Mouse (Mus musculus) adipocyte (in vitro differentiated cells): ENCODE results near the gene Rbm20.

Source experiments
- DNase-seq: peaks from one replicate; pipeline ENCODE4 v3.0.0-alpha.2; 2016; ENCODE audit warnings: low spot score

Rbm20 gene

DNA sequence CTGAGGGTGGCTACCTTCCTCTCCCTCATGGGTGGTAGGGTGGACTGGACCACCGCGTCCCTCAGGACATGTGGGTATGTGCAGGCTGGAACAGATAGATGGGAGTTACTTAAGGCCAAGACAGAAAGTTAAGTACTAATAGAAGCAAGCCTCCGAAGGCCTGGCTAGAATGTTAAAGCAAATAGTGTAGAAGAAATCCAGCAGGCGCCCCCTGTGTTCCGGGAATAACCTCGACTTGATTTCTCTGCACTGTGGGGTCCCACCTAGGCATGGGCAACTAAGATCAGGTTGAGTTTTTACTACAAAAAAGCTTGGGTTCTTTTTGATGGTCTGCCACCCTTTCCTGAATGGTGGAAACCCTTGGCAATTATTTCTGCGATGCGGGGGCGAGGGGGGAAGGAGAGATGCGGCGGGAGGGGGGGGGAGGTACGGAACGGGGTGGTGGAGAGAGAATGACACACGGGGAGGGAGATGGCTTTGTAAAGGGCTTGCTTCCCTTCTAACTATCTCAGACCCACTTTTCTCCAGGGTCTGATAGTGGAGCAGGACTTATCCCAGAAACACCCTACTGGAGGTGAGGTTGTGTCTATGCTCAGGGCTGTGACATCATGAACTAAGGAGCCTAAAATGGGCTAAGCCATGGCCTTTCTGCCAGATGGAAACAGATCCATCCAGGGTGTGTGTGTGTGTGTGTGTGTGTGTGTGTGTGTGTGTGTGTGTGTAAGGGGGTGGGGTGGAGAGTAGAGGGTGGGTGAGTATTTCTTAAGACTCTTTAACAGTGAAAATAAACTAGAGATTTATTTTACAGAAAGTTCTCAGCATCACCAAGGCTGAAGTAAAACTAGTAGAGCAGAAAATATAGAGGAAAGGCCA, 175.0 kb downstream of the Rbm20 start:
- DNase-seq, result no peak

DNA sequence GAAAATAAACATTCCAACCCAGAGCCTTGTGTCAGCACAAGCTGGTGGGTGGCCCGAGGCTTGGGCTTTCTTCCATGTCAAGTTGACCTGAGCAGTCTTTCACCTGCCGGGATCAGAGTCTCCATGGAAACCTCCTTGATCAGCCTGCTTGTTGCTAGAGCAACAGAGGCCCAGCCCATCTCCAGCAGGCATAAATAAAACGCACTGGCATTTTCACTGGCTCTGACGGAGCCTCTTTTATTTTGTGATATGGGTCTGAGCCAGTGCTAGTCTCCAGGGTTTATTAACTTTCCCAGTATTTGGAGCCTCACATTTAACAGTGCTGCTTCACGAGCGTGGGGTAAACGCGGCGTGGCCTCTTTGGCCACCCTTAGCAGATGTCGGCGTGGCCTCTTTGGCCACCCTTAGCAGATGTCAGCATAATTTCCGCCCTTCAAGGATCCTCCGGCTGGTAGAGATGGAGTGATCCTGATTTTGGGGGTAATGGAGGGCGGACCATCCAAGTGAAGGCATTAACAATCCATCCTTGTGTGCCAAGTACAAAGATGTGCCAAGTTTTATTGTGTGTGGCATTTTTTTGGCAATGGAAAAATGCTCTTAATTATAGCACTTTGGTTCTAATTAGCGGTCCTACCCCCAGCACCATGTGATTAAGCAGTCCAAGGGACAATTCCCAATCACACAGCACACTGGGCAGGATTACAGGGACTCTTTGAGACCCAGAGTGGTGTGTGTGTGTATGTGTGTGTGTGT, 175.8 kb downstream of the Rbm20 start:
- peak; percentile 90 for DNase-seq

- no peak for DNase-seq
These were observed 177.9 kb downstream of the Rbm20 start for GRCm38 (mm10) chr19:53854978-53855377.

GRCm38 (mm10) chr19:53855781-53856180, 178.7 kb downstream of the Rbm20 start:
- no peak for DNase-seq

DNA sequence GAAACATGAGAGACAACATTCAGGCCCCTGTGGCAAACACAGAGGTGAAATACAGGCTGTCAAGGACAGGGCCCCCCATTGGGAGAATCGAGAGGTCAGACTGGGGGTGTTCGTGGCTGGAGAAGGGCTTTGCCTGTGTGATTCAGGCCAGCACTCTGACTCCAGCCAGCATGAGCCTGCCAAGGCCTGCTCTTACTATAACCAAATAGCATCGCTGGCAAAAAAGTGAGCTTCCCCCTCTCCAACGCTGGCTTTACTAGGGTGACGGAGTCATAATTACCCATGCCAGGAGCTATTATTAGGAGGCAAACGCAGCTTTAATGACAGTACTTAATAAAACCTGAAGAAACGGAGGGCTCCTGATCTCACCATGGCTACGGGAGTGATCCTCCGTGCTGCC, 179.7 kb downstream of the Rbm20 start:
- no peak for DNase-seq

GRCm38 (mm10) chr19:53857962-53858361, 180.9 kb downstream of the Rbm20 start:
- DNase-seq, result peak; percentile 56

DNA sequence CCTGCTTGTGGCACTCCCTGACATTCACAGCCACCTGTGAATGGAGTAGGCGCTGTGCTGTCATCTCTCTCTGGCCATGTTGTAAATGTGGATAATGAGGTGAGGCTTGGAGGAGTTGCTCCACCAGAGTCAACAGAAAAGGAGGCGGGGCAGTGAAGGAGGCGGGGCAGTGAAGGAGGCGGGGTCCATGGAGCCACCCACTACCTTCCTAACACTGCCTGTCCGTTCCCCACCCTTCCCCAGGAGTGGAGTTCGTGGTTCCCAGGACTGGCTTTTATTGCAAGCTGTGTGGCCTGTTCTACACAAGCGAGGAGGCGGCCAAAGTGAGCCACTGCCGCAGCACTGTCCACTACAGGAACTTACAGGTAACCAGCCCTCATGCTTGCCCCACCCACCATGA, 182.0 kb downstream of the Rbm20 start:
- DNase-seq, result no peak

DNA sequence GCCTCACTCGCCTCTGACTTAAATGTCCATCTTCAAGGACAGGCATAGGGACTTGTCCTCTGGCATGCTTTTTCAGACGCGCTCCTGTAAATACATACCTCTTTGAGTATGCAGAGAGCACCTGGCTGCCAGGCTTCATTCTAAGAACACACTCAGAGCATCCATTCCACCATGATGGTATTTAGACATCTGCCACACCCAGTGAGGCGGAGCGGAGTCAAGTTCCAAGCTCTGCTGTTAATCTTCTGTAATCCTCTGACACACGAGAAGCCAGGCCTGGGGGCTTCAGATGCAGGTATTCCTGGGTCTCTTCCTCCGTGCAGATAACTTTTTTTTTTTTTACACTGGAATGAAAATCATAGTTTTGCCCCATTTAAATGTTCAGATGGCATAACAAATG, 182.5 kb downstream of the Rbm20 start:
- no peak for DNase-seq

DNA sequence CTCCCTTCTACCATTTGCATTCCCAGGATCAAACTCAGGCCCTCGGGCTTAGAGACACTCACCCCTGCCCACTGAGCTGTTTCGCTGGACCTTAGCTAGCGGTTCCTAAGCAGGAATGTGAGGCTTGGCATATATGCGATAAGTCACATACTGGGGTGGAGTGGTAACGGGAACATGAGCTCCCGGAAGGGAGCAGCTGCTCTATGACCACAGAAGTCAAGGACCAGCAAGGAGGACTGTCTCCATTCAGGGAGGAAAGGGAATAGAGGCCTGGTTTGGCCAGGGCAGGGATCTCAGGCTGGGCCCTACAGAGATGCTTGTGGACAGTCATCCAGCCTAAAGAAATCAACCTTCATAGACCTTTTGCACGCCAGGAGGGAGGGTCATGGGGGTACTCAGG, 184.2 kb downstream of the Rbm20 start:
- DNase-seq, result no peak

- DNase-seq, result no peak
These were observed 185.6 kb downstream of the Rbm20 start for GRCm38 (mm10) chr19:53862573-53863246.

- no peak for DNase-seq
These were observed 190.1 kb downstream of the Rbm20 start for GRCm38 (mm10) chr19:53867238-53867637.

GRCm38 (mm10) chr19:53868125-53868524, 191.0 kb downstream of the Rbm20 start:
- no peak for DNase-seq

- no peak for DNase-seq
These were observed 191.7 kb downstream of the Rbm20 start for GRCm38 (mm10) chr19:53868796-53869195.

- DNase-seq, result no peak
These were observed 192.6 kb downstream of the Rbm20 start for GRCm38 (mm10) chr19:53869427-53870385.

- no peak for DNase-seq
These were observed 193.5 kb downstream of the Rbm20 start for GRCm38 (mm10) chr19:53870568-53870967.

DNA sequence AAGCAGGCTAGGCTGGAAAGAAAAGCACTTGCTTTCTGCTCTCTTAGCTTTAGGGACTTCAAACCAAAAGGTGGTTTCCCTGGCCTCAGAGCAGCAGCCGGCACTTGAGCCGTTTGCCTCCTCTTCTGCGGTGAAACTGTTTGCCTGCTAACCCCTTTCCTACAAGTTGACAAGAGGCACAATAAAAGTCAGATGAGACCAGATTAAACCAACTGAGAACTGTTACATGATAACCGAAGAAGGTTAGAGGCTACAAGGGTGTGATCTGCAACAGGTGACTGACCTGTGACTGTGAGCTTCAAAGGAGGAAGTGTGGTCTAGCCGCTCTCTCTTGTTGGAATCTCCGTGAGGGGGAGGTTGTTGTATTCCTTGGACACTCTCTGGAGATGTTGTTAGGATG, 194.4 kb downstream of the Rbm20 start:
- DNase-seq, result no peak

DNA sequence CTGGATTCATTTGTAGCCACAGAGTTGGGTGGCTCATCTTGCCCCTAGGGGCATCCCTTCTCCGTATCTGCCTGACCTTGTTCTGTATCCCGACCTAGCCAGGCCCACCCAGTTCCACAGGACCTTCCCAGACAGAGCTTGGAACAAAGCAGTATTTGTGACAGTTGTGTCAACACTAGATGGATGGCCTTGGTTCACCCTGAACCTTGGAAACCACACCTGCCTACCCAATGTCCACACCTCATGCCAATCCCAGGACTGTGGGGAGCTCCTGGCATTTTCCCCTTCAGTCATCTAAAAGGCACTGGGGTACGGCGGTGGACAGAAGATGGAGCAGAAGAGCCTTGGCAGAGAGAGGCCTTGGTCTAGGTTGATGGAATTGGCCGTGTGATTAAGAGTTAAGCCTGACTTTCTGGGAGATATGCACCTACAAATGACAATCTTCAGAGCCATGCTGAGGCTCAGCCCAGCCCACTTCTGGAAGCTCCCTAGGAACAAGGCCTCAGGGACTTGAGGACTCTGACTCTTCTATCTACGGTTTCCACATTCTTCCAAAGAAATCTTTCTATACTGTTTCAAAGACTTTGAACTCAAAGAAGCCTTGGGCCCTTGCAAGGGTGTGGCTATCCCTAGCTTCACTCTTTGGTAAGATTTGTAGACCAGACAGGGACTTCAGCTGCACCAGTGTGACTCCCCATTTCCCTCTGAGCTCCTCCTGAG, 196.0 kb downstream of the Rbm20 start:
- DNase-seq, result no peak

DNA sequence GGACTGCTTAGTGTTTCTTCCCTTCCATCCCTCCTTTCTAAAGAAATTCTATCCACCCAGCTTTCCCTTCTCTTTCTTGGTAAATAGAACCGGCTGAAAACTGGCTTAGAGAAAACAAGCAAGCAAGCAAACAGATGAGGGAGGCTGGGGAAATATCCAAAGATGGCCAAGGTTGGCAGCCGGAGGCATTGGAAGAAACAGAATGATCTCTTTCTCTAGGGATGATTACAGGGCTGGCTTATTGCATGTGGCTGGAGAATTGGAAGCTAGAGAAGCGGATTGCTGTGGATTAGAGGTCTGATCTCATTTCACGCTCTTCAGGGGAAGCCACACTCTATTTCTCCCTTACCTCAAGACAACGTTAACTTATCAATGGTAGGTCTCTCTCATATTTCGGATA, 198.1 kb downstream of the Rbm20 start:
- peak; percentile 65 for DNase-seq

GRCm38 (mm10) chr19:53877779-53878178, 200.7 kb downstream of the Rbm20 start:
- DNase-seq, result no peak

DNA sequence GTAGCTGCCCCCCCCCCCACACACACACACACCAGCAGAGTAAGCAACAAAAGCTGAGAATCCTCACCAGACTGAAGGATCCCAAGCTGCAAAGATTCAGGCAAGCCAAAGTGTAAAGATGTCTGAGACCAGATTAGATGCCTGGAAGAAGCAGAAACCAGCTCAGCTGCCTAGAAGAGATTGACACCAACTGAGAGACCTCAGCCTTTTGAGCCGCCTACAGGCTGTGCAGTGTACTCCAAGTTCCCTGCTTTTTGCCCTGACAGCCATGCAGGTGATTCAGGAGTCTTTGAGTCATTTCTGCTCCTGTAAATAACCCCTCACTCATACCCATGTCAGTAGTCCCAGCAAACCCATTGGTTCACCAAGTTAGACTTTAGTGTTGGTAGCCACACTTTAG, 203.4 kb downstream of the Rbm20 start:
- no peak for DNase-seq

- DNase-seq, result peak; percentile 65
These were observed 204.7 kb downstream of the Rbm20 start for GRCm38 (mm10) chr19:53881786-53882185.
